Mouse (Mus musculus): ENCODE measurements at regions not wholly inside any gene's neighbourhood (a gene's known extent, or its start where the extent isn't known, plus 50 kb on each side); places are given as distances from the start of the nearest gene placed in this dataset.

DNA sequence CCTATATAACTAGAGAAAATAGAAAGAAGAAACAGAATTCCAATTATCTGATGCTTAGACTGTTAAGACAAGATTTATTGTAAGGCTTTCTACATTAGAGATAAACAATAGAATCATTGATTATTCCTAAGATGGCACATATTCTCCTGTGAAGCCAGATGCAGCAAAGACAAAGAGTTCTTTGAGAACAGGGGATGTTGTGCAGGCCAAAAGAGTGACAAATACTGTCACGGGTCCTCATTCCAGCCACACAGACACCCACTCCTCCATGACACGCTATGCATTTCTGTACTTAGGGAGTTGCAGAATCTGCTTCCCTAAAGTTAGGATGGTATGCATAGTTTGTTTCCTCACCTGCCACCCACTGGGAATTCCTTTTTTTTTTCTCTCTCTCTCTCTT lies 245.2 kb downstream of the Sv2b start:
- DNase-seq: no peak
- no peak overlapping the region for H3K27ac ChIP-seq (ENCODE audit: insufficient read depth, low read depth, low read length)
- 84% methylated on average over 2 of the region's 2 CpGs for WGBS
- no peaks in the 10 kb centered on the region for H3K27me3 ChIP-seq (replicated peaks; ENCODE audit: control insufficient read depth, insufficient read depth, low read length)
- H3K4me3 ChIP-seq (ENCODE audit: insufficient read depth, low read depth, low read length): no peak overlapping the region
- H3K36me3 ChIP-seq (ENCODE audit: control insufficient read depth, insufficient read depth, low read length): no peaks in the 10 kb centered on the region
- no peak for TF ChIP-seq CTCF (conservative IDR thresholded peaks at IDR 0.05; ENCODE audit: insufficient read depth, insufficient read length, low read depth, low read length)
- TF ChIP-seq POLR2A (IDR thresholded peaks at IDR 0.05; ENCODE audit: low read depth, low read length): no peak
- H3K4me1 ChIP-seq (ENCODE audit: control insufficient read depth, insufficient read depth, low read length): no peaks in the 10 kb centered on the region

DNA sequence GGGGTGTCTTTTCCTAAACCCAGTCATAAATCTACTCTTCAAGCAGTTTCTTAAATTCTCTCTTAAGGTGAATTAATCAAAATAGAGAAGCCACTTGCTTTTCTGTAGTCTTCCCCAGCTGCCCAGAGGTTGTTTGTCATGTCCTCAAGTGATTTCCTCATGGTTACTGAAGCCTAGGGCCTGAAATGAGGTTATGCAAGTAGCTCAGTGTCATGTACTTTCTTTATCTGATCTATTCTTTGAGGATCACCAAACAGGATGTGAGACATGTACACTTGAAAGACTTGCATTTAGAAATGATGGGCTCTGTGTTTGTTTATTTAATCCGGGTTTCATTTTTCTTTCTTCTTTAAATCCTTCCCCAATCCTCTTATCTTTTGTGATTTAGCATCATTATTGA lies 258.8 kb downstream of the Sv2b start:
- Histone ChIP-seq H3K27ac (ENCODE audit: insufficient read depth, low read depth, low read length) (no peak overlapping the region), H3K4me3 (ENCODE audit: insufficient read depth, low read depth, low read length) (no peak overlapping the region), H3K36me3 (ENCODE audit: control insufficient read depth, insufficient read depth, low read length) (no peaks in the 10 kb centered on the region), H3K27me3 (replicated peaks; ENCODE audit: control insufficient read depth, insufficient read depth, low read length) (no peaks in the 10 kb centered on the region), H3K4me1 (ENCODE audit: control insufficient read depth, insufficient read depth, low read length) (no peaks in the 10 kb centered on the region)
- no peak for TF ChIP-seq POLR2A (IDR thresholded peaks at IDR 0.05; ENCODE audit: low read depth, low read length)
- TF ChIP-seq CTCF (conservative IDR thresholded peaks at IDR 0.05; ENCODE audit: insufficient read depth, insufficient read length, low read depth, low read length): no peak
- WGBS: 64% methylated on average over 1 of the region's 1 CpGs
- no peak for DNase-seq

DNA sequence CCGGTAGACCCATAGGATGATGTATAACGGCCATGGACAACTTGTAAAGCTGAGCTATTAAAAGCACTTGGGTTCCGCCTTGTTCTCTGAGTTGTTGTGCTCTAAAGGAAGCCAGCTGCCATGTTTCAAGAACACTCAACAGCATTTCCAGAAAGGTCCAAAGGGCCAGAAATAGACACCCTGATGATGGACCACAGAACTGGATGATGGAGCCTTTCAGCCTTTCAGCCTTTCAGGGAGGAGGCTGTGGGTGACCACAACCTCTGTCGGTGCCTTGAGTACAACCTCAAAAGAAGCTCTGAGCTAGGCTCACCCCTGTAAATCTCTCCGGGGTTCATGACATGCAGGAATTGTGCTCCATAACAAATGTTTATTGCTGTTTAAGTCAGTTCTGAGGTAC lies 259.3 kb downstream of the Sv2b start:
- DNase-seq: no peak
- Histone ChIP-seq H3K27ac (ENCODE audit: insufficient read depth, low read depth, low read length) (no peak overlapping the region), H3K27me3 (replicated peaks; ENCODE audit: control insufficient read depth, insufficient read depth, low read length) (no peaks in the 10 kb centered on the region), H3K4me3 (ENCODE audit: insufficient read depth, low read depth, low read length) (no peak overlapping the region), H3K4me1 (ENCODE audit: control insufficient read depth, insufficient read depth, low read length) (no peaks in the 10 kb centered on the region), H3K36me3 (ENCODE audit: control insufficient read depth, insufficient read depth, low read length) (no peaks in the 10 kb centered on the region)
- no peak for TF ChIP-seq POLR2A (IDR thresholded peaks at IDR 0.05; ENCODE audit: low read depth, low read length)
- no peak for TF ChIP-seq CTCF (conservative IDR thresholded peaks at IDR 0.05; ENCODE audit: insufficient read depth, insufficient read length, low read depth, low read length)
- WGBS: 62% methylated on average over 5 of the region's 5 CpGs

DNA sequence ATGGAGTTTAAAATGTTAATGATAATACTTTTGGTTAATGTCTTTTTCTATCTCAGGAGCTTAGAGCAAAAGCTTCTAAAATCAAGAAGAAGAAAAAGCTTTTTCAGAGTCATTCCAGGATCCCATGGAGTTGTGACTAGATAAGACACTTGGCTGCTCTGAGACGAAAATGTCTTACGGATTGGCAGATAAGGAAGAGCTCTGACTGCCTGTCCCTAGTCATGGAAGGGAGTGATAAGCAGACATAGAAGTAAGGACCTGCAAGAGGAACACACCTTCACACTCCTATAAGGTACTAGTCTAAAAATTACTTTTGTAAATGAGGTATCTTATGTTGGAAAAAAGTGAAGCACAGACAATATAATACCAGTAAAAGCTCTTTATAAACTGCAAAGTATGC lies 260.2 kb downstream of the Sv2b start:
- Histone ChIP-seq H3K4me1 (ENCODE audit: control insufficient read depth, insufficient read depth, low read length) (no peaks in the 10 kb centered on the region), H3K4me3 (ENCODE audit: insufficient read depth, low read depth, low read length) (no peak overlapping the region), H3K27ac (ENCODE audit: insufficient read depth, low read depth, low read length) (no peak overlapping the region), H3K27me3 (replicated peaks; ENCODE audit: control insufficient read depth, insufficient read depth, low read length) (no peaks in the 10 kb centered on the region), H3K36me3 (ENCODE audit: control insufficient read depth, insufficient read depth, low read length) (no peaks in the 10 kb centered on the region)
- TF ChIP-seq CTCF (conservative IDR thresholded peaks at IDR 0.05; ENCODE audit: insufficient read depth, insufficient read length, low read depth, low read length): no peak
- DNase-seq: no peak
- 93% methylated on average over 2 of the region's 2 CpGs for WGBS

DNA sequence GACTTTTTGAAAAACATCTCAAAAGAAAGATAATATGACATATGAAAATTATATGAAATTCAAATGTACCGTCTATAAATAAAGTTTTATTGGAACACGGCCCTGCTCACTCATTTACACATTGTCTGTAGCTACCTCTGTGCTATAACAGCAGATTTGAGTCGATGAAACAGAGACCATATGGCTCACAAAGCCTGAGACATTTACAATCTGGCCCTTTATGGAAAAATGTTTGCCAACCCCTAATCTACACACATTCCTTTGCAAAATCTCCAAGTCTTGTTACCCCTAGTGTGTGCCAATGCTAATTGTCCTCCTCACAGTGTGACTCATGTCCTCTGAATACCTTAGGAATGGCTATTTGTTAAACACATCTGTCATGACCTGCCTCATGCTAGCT lies 261.2 kb downstream of the Sv2b start:
- Histone ChIP-seq H3K27ac (ENCODE audit: insufficient read depth, low read depth, low read length) (no peak overlapping the region), H3K36me3 (ENCODE audit: control insufficient read depth, insufficient read depth, low read length) (no peaks in the 10 kb centered on the region), H3K4me1 (ENCODE audit: control insufficient read depth, insufficient read depth, low read length) (no peaks in the 10 kb centered on the region), H3K4me3 (ENCODE audit: insufficient read depth, low read depth, low read length) (no peak overlapping the region), H3K27me3 (replicated peaks; ENCODE audit: control insufficient read depth, insufficient read depth, low read length) (no peaks in the 10 kb centered on the region)
- WGBS: 88% methylated on average over 3 of the region's 3 CpGs
- DNase-seq: no peak
- TF ChIP-seq POLR2A (IDR thresholded peaks at IDR 0.05; ENCODE audit: low read depth, low read length) (no peak), CTCF (conservative IDR thresholded peaks at IDR 0.05; ENCODE audit: insufficient read depth, insufficient read length, low read depth, low read length) (no peak)

DNA sequence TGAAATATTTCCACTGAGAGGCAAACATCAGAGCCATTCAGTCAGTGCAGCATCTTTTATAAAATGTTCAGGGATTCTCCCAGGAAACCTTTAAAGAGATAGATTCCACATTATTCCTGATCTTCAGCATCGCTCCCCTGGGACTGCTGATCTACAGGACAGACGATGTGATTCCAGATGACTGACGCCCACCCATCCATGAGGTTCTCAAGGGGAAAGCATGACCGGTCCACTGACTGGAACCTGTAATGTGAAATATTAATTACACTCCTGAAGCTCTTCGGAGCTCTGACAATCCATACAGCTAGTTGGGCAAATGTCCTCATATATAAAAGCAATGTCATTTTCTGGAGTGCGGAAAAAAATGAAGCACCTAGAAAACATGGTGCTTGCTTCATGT lies 268.2 kb downstream of the Sv2b start:
- H3K4me1 ChIP-seq (ENCODE audit: control insufficient read depth, insufficient read depth, low read length): no peaks in the 10 kb centered on the region
- H3K27ac ChIP-seq (ENCODE audit: insufficient read depth, low read depth, low read length): no peak overlapping the region
- H3K36me3 ChIP-seq (ENCODE audit: control insufficient read depth, insufficient read depth, low read length): no peaks in the 10 kb centered on the region
- H3K27me3 ChIP-seq (replicated peaks; ENCODE audit: control insufficient read depth, insufficient read depth, low read length): no peaks in the 10 kb centered on the region
- no peak for TF ChIP-seq CTCF (conservative IDR thresholded peaks at IDR 0.05; ENCODE audit: insufficient read depth, insufficient read length, low read depth, low read length)
- no peak for TF ChIP-seq POLR2A (IDR thresholded peaks at IDR 0.05; ENCODE audit: low read depth, low read length)
- no peak for DNase-seq
- 45% methylated on average over 6 of the region's 6 CpGs for WGBS
- no peak overlapping the region for H3K4me3 ChIP-seq (ENCODE audit: insufficient read depth, low read depth, low read length)

DNA sequence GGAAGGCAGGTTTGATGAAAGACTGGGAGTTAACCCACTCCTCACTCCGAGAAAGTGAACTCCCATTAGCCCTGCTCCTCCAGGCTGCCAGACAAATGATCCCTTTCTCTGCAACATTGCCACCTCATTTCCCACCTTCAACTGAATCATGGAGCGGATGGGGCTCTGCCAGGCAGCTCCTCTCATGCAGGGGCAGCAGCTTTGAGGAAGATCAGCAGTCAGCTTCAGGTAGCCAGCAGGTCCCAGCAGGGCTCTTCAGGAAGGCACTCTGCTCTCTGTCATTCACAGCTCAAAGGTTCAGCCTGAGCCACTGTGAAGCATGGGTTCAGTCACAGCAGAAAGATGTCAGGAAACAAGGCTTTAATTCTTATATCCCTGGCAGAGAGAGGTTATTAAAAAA lies 282.9 kb downstream of the Sv2b start:
- H3K4me1 ChIP-seq (ENCODE audit: control insufficient read depth, insufficient read depth, low read length): no peaks in the 10 kb centered on the region
- H3K27me3 ChIP-seq (replicated peaks; ENCODE audit: control insufficient read depth, insufficient read depth, low read length): no peaks in the 10 kb centered on the region
- TF ChIP-seq POLR2A (IDR thresholded peaks at IDR 0.05; ENCODE audit: low read depth, low read length) (no peak), CTCF (conservative IDR thresholded peaks at IDR 0.05; ENCODE audit: insufficient read depth, insufficient read length, low read depth, low read length) (no peak)
- H3K4me3 ChIP-seq (ENCODE audit: insufficient read depth, low read depth, low read length): no peak overlapping the region
- DNase-seq: no peak
- 55% methylated on average over 2 of the region's 2 CpGs for WGBS
- H3K36me3 ChIP-seq (ENCODE audit: control insufficient read depth, insufficient read depth, low read length): no peaks in the 10 kb centered on the region
- H3K27ac ChIP-seq (ENCODE audit: insufficient read depth, low read depth, low read length): no peak overlapping the region

DNA sequence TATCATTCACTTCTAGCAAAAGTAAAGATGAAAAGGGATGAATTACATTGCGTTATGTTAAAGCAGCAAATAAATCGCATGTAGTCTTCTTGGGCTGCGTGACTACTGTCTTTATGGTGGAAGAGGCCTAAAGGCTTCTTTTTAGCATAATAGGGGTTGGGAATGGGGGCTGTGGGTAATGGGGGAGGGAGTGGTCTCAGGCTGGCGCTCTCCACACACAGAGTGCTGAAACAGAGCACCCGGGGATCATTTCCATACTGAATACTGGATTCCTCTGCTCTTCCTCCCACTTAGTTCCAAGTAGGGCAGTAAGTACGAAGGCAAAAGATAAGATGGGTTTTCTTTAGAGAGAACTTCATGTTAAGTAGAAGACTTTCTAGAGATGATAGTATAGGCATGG lies 287.1 kb downstream of the Sv2b start:
- 49% methylated on average over 6 of the region's 6 CpGs for WGBS
- Histone ChIP-seq H3K27me3 (replicated peaks; ENCODE audit: control insufficient read depth, insufficient read depth, low read length) (no peaks in the 10 kb centered on the region), H3K4me3 (ENCODE audit: insufficient read depth, low read depth, low read length) (no peak overlapping the region), H3K36me3 (ENCODE audit: control insufficient read depth, insufficient read depth, low read length) (no peaks in the 10 kb centered on the region), H3K4me1 (ENCODE audit: control insufficient read depth, insufficient read depth, low read length) (no peaks in the 10 kb centered on the region), H3K27ac (ENCODE audit: insufficient read depth, low read depth, low read length) (no peak overlapping the region)
- no peak for DNase-seq
- TF ChIP-seq CTCF (conservative IDR thresholded peaks at IDR 0.05; ENCODE audit: insufficient read depth, insufficient read length, low read depth, low read length): no peak
- TF ChIP-seq POLR2A (IDR thresholded peaks at IDR 0.05; ENCODE audit: low read depth, low read length): no peak

Data from kidney, adult 2 months (tissue).